Mouse (Mus musculus) heart, embryonic 13.5 days (tissue): Measurements from ENCODE around the gene Hyal2. TPM values are rescaled to one million over a fixed set of nuclear protein-coding genes. Genes with fewer than 3 reads are reported as not detected.
"Not testable (repeated sequence)": the region's sequence is repeated elsewhere in the genome, so short reads cannot be mapped to it uniquely, and the experiment has no call there.

Experiments
- ATAC-seq: fragments of 200-750 bp; cut with Nextera tagmentation; 2 replicates; pipeline ENCODE4 v1.8.0; 2017; ENCODE audit warnings: moderate TSS enrichment; ENCODE audit not compliant: insufficient number of reproducible peaks, low FRiP score, low TSS enrichment; ENCODE audit errors: extremely low read depth
- H3K27ac ChIP-seq: fragments of 300-500 bp; sonication (generic); replicated peaks from 2 replicates; pipeline ENCODE4 v1.5.1; 2015; ENCODE audit warnings: moderate library complexity, mild to moderate bottlenecking, inconsistent platforms
- H3K27me3 ChIP-seq: fragments of 300-500 bp; sonication (generic); replicated peaks from 2 replicates; pipeline ENCODE4 v1.6.1; 2015; ENCODE audit warnings: mild to moderate bottlenecking, inconsistent platforms
- H3K36me3 ChIP-seq: fragments of 300-500 bp; sonication (generic); 2 replicates; pipeline ENCODE4 v1.6.1; 2015; ENCODE audit warnings: mild to moderate bottlenecking, inconsistent platforms
- H3K4me1 ChIP-seq: fragments of 300-500 bp; sonication (generic); 2 replicates; pipeline ENCODE4 v1.6.1; 2015; ENCODE audit warnings: inconsistent platforms
- H3K4me2 ChIP-seq: fragments of 300-500 bp; sonication (generic); 2 replicates; pipeline ENCODE4 v1.6.1; 2015; ENCODE audit warnings: inconsistent platforms, mild to moderate bottlenecking, moderate library complexity
- H3K4me3 ChIP-seq: fragments of 300-500 bp; sonication (generic); 2 replicates; pipeline ENCODE4 v1.5.1; 2015; ENCODE audit warnings: moderate library complexity, mild to moderate bottlenecking, inconsistent platforms
- H3K9ac ChIP-seq: fragments of 300-500 bp; sonication (generic); 2 replicates; pipeline ENCODE4 v1.6.1; 2015; ENCODE audit warnings: inconsistent platforms, mild to moderate bottlenecking, moderate library complexity
- H3K9me3 ChIP-seq: fragments of 300-500 bp; sonication (generic); 2 replicates; pipeline ENCODE4 v1.6.1; 2016; ENCODE audit warnings: inconsistent platforms
- WGBS: fragments of 180-500 bp; shearing (Covaris S2); methylation state at CpG from one replicate; pipeline ENCODE4 v1.1.7; 2015; ENCODE audit warnings: mixed read lengths; 5-methylcytosine and 5-hydroxymethylcytosine counted together
- polyA plus RNA-seq: library from polyadenylated mRNA; unstranded; fragments of >200 nt; fragmentation: Nextera tagmentation; extraction: Ambion mirVana; gene quantifications from 2 replicates; pipeline ENCODE4 v1.2.1, GENCODE M21; 2015

Gene Hyal2
- polyA plus RNA-seq, 1 experiment from 2014 or later = 94.0 TPM

DNA sequence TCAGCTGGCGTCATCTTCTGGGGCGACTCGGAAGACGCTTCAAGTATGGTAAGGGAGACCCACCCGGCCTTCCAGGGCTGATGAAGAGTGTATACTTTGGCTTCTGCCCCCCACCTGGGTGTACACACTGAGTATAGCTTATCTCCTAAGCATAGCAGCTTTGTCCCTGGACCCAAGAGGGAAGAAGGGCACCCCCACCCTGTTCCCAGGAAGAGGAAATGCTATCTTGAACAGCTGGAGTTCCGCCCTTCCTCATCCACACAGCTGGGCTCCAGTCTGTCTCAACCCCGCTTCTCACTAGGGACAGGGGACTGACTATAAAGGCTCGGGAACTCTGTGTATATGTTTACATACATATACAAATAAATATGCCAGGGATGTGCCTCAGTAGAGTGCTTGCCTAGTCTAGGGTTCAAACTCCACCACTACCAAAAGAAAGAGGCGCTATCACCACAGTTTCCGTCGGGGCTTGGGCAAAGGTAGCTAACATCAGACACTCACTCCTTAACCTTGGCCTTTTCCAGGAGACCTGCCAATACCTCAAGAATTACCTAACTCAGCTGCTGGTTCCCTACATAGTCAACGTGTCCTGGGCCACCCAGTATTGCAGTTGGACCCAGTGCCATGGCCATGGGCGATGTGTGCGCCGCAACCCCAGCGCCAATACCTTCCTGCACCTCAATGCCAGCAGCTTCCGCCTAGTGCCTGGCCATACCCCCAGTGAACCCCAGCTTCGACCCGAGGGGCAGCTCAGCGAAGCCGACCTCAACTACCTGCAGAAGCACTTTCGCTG, 4.0 kb downstream of the Hyal2 start:
- Histone ChIP-seq H3K36me3 (peaks cover 47% of the 10 kb centered on the region), H3K27me3 (no peaks in the 10 kb centered on the region), H3K9ac (peak overlapping the region; percentile 93), H3K4me2 (peak overlapping the region; percentile 81), H3K4me3 (peak overlapping the region; percentile 87), H3K27ac (peak overlapping the region; percentile 21; the same call in 1 of the 2 replicates), H3K4me1 (peaks cover 55% of the 10 kb centered on the region), H3K9me3 (no peaks in the 10 kb centered on the region)
- 85% methylated on average over 22 of the region's 22 CpGs for WGBS
- no peak for ATAC-seq

- no peak for ATAC-seq
- Histone ChIP-seq H3K27ac (no peak overlapping the region), H3K9me3 (no peaks in the 10 kb centered on the region), H3K36me3 (peaks cover 47% of the 10 kb centered on the region), H3K4me3 (no peak overlapping the region), H3K27me3 (no peaks in the 10 kb centered on the region), H3K4me2 (no peak overlapping the region), H3K4me1 (peaks cover 56% of the 10 kb centered on the region), H3K9ac (peak overlapping the region; percentile 26; the same call in 1 of the 2 replicates)
- 93% methylated on average over 2 of the region's 2 CpGs for WGBS
Measured at GRCm38 (mm10) chr9:107572327-107572662, 4.5 kb downstream of the Hyal2 start.

DNA sequence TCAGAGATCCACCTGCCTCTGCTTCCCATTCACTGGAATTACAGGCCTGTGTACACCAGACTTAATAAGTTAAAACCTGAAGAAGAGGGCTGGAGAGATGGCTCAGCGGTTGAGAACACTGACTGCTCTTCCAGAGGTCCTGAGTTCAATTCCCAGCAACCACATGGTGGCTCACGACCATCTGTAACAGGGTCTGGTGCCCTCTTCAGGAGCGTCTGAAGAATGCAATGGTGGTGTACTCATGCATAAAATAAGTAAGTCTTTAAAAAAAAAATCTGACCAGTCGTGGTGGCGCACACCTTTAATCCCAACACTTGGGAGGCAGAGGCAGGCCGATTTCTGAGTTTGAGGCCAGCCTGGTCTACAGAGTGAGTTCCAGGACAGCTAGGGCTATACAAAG, 6.0 kb downstream of the Hyal2 start:
- peaks cover 54% of the 10 kb centered on the region for H3K4me1 ChIP-seq
- H3K27me3 ChIP-seq, H3K4me2 ChIP-seq, H3K9ac ChIP-seq, H3K9me3 ChIP-seq, H3K27ac ChIP-seq, ATAC-seq, H3K4me3 ChIP-seq: not testable (repeated sequence)
- 84% methylated on average over 6 of the region's 6 CpGs for WGBS
- peaks cover 47% of the 10 kb centered on the region for H3K36me3 ChIP-seq

DNA sequence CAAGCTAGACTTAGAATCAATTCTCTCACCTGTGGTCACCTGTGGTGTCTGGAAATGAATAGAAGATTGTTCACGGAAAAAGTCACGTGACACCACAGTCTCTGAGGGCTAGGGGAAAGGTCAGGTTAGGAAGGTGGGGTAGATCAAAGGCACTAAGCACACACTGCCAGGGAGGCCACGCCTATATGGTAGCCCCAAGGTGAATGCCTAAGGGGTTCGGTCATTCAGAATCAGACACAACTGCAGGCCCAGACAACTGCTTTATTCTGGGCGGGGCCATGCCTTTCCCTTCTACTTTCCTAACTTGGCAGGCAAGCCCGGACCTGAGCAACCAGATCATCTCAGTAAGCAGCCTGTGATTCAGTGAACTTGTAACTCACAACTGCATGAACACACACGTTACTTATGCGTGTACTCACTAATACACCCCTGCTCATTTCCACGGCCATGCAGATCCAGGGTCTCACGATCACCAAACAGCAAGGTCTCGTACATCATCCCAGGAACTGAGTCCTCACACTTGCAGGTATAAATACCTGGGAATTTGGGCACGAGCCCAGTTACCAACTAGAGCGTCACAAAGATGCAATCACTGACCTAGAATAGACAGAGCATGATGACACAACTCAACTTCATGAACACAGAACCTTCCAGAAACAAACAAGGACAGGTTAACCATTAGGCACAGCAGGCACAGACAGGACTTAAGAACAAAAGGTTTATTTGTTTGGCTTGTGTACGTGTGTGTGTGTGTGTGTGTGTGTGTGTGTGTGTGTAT, 8.0 kb downstream of the Hyal2 start:
- H3K27ac ChIP-seq = peak overlapping the region; percentile 46
- peak overlapping the region; percentile 80; the same call in 1 of the 2 replicates for H3K9ac ChIP-seq
- H3K36me3 ChIP-seq = peaks cover 41% of the 10 kb centered on the region
- H3K9me3 ChIP-seq = no peaks in the 10 kb centered on the region
- H3K4me1 ChIP-seq = peaks cover 55% of the 10 kb centered on the region
- no peaks in the 10 kb centered on the region for H3K27me3 ChIP-seq
- no peak overlapping the region for H3K4me3 ChIP-seq
- 82% methylated on average over 14 of the region's 14 CpGs for WGBS
- H3K4me2 ChIP-seq = no peak overlapping the region
- ATAC-seq = no peak

- Histone ChIP-seq H3K27me3 (no peaks in the 10 kb centered on the region), H3K4me1 (peaks cover 54% of the 10 kb centered on the region), H3K9me3 (no peaks in the 10 kb centered on the region), H3K27ac (peak within 1 kb of the TSS; percentile 46), H3K9ac (peak within 1 kb of the TSS; percentile 80), H3K36me3 (peaks cover 33% of the 10 kb centered on the region), H3K4me3 (peak within 1 kb of the TSS; percentile 50), H3K4me2 (peak within 1 kb of the TSS; percentile 73)
- WGBS = 26% methylated on average over 16 of the region's 16 CpGs
- peak; percentile 56; the same call in 1 of the 2 replicates for ATAC-seq
Measured at GRCm38 (mm10) chr9:107576357-107577107, 8.8 kb downstream of the Hyal2 start, which contains the start of gene Hyal1. TSS of gene Hyal1 (plus strand) at chr9:107576927.

- H3K4me3 ChIP-seq = no peak overlapping the region
- ATAC-seq = no peak
- no peaks in the 10 kb centered on the region for H3K27me3 ChIP-seq
- no peak overlapping the region for H3K27ac ChIP-seq
- H3K9ac ChIP-seq = no peak overlapping the region
- H3K4me2 ChIP-seq = peak overlapping the region; percentile 73
- peaks cover 21% of the 10 kb centered on the region for H3K36me3 ChIP-seq
- WGBS = 85% methylated on average over 10 of the region's 10 CpGs
- H3K4me1 ChIP-seq = peaks cover 58% of the 10 kb centered on the region
- H3K9me3 ChIP-seq = no peaks in the 10 kb centered on the region
Measured at GRCm38 (mm10) chr9:107577871-107578270, 10.1 kb downstream of the Hyal2 start.

DNA sequence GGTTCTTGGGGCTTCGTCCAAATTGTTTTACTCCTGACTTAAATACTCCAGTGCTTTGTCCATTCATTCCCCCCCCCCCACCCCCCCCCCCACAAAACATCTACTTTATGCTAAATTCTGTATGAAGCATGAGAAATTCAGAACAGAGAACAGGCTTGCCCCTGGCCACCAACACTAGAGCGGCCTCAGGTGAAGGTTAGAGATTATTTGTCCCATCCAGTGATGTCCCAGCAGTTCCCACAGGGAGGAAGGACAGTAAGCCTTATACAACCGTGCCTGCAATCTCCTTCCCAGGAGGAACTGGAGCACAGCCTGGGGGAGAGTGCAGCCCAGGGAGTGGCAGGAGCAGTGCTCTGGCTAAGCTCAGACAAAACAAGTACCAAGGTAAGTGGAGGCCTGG, 10.8 kb downstream of the Hyal2 start, which contains the start of gene Naa80:
Gene Naa80 (plus strand): TSS at position 301 of the 400 bp plus-strand sequence.
- Histone ChIP-seq H3K9ac (0 out of 2 replicates have a peak within 1 kb of the TSS, but pooled peaks have one; percentile 14), H3K27ac (0 out of 2 replicates have a peak within 1 kb of the TSS, but pooled peaks have one; percentile 94), H3K9me3 (no peaks in the 10 kb centered on the region), H3K4me1 (peaks cover 58% of the 10 kb centered on the region), H3K27me3 (no peaks in the 10 kb centered on the region), H3K4me3 (no peak within 1 kb of the TSS; the same call in 1 of the 2 replicates), H3K36me3 (peaks cover 21% of the 10 kb centered on the region), H3K4me2 (peak within 1 kb of the TSS; percentile 93)
- 72% methylated on average over 3 of the region's 3 CpGs for WGBS
- ATAC-seq = no peak

DNA sequence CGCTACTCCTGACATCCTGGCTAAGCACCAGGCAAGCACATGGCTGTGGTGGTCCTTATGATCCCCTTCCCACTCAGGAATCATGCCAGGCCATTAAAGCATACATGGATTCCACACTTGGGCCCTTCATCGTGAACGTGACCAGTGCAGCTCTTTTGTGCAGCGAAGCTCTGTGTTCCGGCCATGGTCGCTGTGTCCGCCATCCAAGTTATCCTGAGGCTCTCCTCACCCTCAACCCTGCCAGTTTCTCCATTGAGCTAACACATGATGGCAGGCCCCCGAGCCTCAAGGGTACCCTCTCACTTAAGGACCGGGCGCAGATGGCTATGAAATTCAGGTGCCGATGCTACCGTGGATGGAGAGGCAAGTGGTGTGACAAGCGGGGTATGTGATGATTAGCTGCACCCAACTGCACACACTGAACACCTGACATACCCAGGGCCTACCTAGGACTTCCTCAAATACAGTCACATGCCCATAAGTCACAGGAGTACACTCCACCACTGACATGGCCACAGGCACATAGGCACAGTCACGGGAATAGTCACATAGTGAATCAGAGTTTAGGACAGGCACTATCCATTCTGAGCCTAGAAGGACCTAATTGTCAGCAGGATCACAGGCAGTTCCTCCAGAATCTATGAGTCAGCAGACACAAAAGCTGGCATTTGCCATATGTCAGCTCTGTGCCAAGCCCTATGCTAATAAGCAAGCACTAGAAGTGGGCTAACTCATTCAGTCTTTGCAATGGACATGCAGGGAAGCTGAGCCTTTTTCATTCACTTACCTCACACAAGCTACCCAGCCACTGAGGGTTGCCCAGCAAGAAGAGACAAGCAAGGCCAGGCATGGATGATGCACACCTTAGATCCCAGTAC, 11.5 kb downstream of the Hyal2 start:
- Histone ChIP-seq H3K9me3 (no peaks in the 10 kb centered on the region), H3K9ac (0 out of 2 replicates have a peak overlapping the region, but pooled peaks have one; percentile 14), H3K27me3 (no peaks in the 10 kb centered on the region), H3K4me2 (peak overlapping the region; percentile 93; the same call in 1 of the 2 replicates), H3K27ac (0 out of 2 replicates have a peak overlapping the region, but pooled peaks have one; percentile 94), H3K4me1 (peaks cover 58% of the 10 kb centered on the region), H3K4me3 (no peak overlapping the region), H3K36me3 (peaks cover 23% of the 10 kb centered on the region)
- no peak for ATAC-seq
- 92% methylated on average over 14 of the region's 14 CpGs for WGBS

GRCm38 (mm10) chr9:107580501-107581317, 13.0 kb downstream of the Hyal2 start, which contains the start of gene Hyal3:
TSS of gene Hyal3 (plus strand) at chr9:107580818.
- Histone ChIP-seq H3K27ac (peak within 1 kb of the TSS; percentile 94), H3K36me3 (peaks cover 18% of the 10 kb centered on the region), H3K27me3 (no peaks in the 10 kb centered on the region), H3K4me1 (peaks cover 56% of the 10 kb centered on the region), H3K9me3 (no peaks in the 10 kb centered on the region), H3K4me2 (peak within 1 kb of the TSS; percentile 93), H3K4me3 (peak within 1 kb of the TSS; percentile 76), H3K9ac (peak within 1 kb of the TSS; percentile 87)
- ATAC-seq = peak; percentile 43
- WGBS = under 1% methylated on average over 32 of the region's 32 CpGs
